Mouse (Mus musculus) intestine, embryonic 16.5 days (tissue): Measurements from ENCODE around the gene Olfr619. TPM values are rescaled to one million over a fixed set of nuclear protein-coding genes. Genes with fewer than 3 reads are reported as not detected.

ENCODE experiments used
- microRNA-seq: library from miRNA; unstranded; fragments of <30 nt; microRNA quantifications from one replicate; pipeline ENCODE4, GENCODE M21; 2016
- polyA plus RNA-seq: library from polyadenylated mRNA; unstranded; fragments of >200 nt; fragmentation: Nextera tagmentation; extraction: Ambion mirVana; gene quantifications from 2 replicates; pipeline ENCODE4 v1.2.1, GENCODE M21; 2015

Gene Olfr619
- polyA plus RNA-seq, 1 experiment from 2014 or later: not detected

Small RNA genes within 50 kb of the gene (microRNA-seq; reads per million reads assigned to microRNA genes)
- gene Gm26506: not detected

Other genes with a start within 250 kb of the Olfr619 start
- not detected in 2 replicates for gene Olfr601, start 237.9 kb upstream of the Olfr619 start, polyA plus RNA-seq
- not detected in 2 replicates for gene Olfr603, start 214.4 kb upstream of the Olfr619 start, polyA plus RNA-seq
- gene Usp17lc, start 185.5 kb upstream of the Olfr619 start, polyA plus RNA-seq: not detected in 2 replicates
- not detected in 2 replicates for gene Olfr605, start 155.1 kb upstream of the Olfr619 start, polyA plus RNA-seq
- not detected in 2 replicates for gene Olfr606, start 151.5 kb upstream of the Olfr619 start, polyA plus RNA-seq
- not detected in 2 replicates for gene Olfr607, start 136.4 kb upstream of the Olfr619 start, polyA plus RNA-seq
- gene Olfr608, start 130.7 kb upstream of the Olfr619 start, polyA plus RNA-seq: not detected in 2 replicates
- gene Olfr609, start 102.5 kb upstream of the Olfr619 start, polyA plus RNA-seq: not detected in 2 replicates
- not detected in 2 replicates for gene Olfr610, start 88.5 kb upstream of the Olfr619 start, polyA plus RNA-seq
- not detected in 2 replicates for gene Olfr611, start 79.7 kb upstream of the Olfr619 start, polyA plus RNA-seq
- not detected in 2 replicates for gene Olfr612, start 57.9 kb upstream of the Olfr619 start, polyA plus RNA-seq
- gene Olfr613, start 52.5 kb upstream of the Olfr619 start, polyA plus RNA-seq: not detected in 2 replicates
- not detected in 2 replicates for gene Olfr615, start 44.5 kb upstream of the Olfr619 start, polyA plus RNA-seq
- gene Olfr616, start 31.4 kb upstream of the Olfr619 start, polyA plus RNA-seq: not detected in 2 replicates
- not detected in 2 replicates for gene Olfr617, start 27.5 kb upstream of the Olfr619 start, polyA plus RNA-seq
- not detected in 2 replicates for gene Olfr618, start 10.5 kb upstream of the Olfr619 start, polyA plus RNA-seq
- gene Olfr620, start 12.0 kb downstream of the Olfr619 start, polyA plus RNA-seq: not detected in 2 replicates
- gene Olfr622, start 42.1 kb downstream of the Olfr619 start, polyA plus RNA-seq: not detected in 2 replicates
- not detected in 2 replicates for gene Olfr623, start 63.1 kb downstream of the Olfr619 start, polyA plus RNA-seq
- 0.04 and 0.06 TPM in 2 replicates for gene Olfr624, start 70.6 kb downstream of the Olfr619 start, polyA plus RNA-seq
- gene Olfr625-ps1, start 82.1 kb downstream of the Olfr619 start, polyA plus RNA-seq: not detected in 2 replicates
- gene Olfr243, start 114.1 kb downstream of the Olfr619 start, polyA plus RNA-seq: not detected in 2 replicates
- gene Olfr628, start 129.8 kb downstream of the Olfr619 start, polyA plus RNA-seq: not detected in 2 replicates
- not detected in 2 replicates for gene Olfr629, start 144.4 kb downstream of the Olfr619 start, polyA plus RNA-seq
- not detected in 2 replicates for gene Olfr630, start 156.8 kb downstream of the Olfr619 start, polyA plus RNA-seq
- not detected in 2 replicates for gene Olfr69, start 171.0 kb downstream of the Olfr619 start, polyA plus RNA-seq
- gene Olfr68, start 179.1 kb downstream of the Olfr619 start, polyA plus RNA-seq: not detected in 2 replicates
- gene Olfr67, start 191.2 kb downstream of the Olfr619 start, polyA plus RNA-seq: not detected in 2 replicates
- gene Hbb-bt, start 213.4 kb downstream of the Olfr619 start, polyA plus RNA-seq: 1,955 and 2,476 TPM in 2 replicates
- gene Hbb-bs, start 227.5 kb downstream of the Olfr619 start, polyA plus RNA-seq: 6,207 and 7,496 TPM in 2 replicates
- gene Hbb-bh2, start 239.9 kb downstream of the Olfr619 start, polyA plus RNA-seq: not detected in 2 replicates
- gene Hbb-bh1, start 242.6 kb downstream of the Olfr619 start, polyA plus RNA-seq: 0.64 and 1.2 TPM in 2 replicates